Mouse (Mus musculus): ENCODE measurements around the gene Gm20877. TPM values are rescaled to one million over a fixed set of nuclear protein-coding genes. Genes with fewer than 3 reads are reported as not detected.
"Not testable (repeated sequence)": the region's sequence is repeated elsewhere in the genome, so short reads cannot be mapped to it uniquely, and the experiment has no call there.

The Gm20877 gene
- not detected in 2 replicates for polyA plus RNA-seq (2012; rRNA removed)

DNA sequence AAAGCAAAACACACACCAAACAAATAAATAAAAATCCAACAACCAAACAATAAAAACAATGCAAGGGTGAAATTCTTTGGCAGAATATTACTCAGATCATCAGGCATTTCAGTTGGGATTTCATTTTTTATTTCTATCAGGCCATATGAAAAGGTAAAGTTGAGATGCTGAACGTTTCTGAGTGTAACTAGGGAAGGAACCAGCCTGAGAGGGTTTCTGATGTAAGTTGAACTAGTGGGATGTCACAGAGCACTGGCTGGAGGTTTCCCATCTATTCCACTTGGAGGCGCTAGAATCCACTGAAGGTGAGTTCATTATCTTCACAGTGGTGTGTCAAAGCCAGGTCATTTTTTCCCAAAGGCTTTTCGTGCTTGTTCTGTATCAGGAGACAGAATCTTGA is at the start of gene Gm20877:
Gene Gm20877 (plus strand): TSS at position 301 of the 400 bp plus-strand sequence.
- H3K36me3 ChIP-seq (ENCODE audit: control insufficient read depth, insufficient read depth, low read length); H3K4me3 ChIP-seq (ENCODE audit: low read depth, low read length); H3K27me3 ChIP-seq (ENCODE audit: control insufficient read depth, insufficient read depth, low read length); H3K27ac ChIP-seq (ENCODE audit: insufficient read depth, low read depth, low read length); H3K4me1 ChIP-seq (ENCODE audit: control insufficient read depth, insufficient read depth, insufficient read length, low read length): not testable (repeated sequence)
- no CpG with 5 or more reads among the region's 3 CpGs for WGBS

All from small intestine, adult 2 months (tissue).